Mouse (Mus musculus) kidney, adult 2 months (tissue): Measurements from ENCODE around the gene Tmem198.

Experiments used
- CTCF ChIP-seq: fragments of 200-500 bp; conservative IDR thresholded peaks from 2 replicates; pipeline ENCODE4 v1.5.1; 2011; ENCODE audit warnings: low read depth, mild to moderate bottlenecking, control low read depth, low read length, moderate library complexity, mixed read lengths; ENCODE audit not compliant: insufficient read depth, insufficient read length
- POLR2A ChIP-seq: fragments of 200-500 bp; IDR thresholded peaks from one replicate; pipeline ENCODE4 v1.6.1; 2011; ENCODE audit warnings: low read depth, low read length, control low read depth

GRCm38 (mm10) chr1:75479635-75479989 lies 280 bp downstream of the Tmem198 start:
- TF ChIP-seq POLR2A, result no peak
- no peak for TF ChIP-seq CTCF
